Mouse (Mus musculus): ENCODE results near the gene Actr5.

Gene Actr5

GRCm38 (mm10) chr2:158624718-158625222 is at the start of gene Actr5:
Gene Actr5 (plus strand): TSS chr2:158624888.
- in situ Hi-C loops (cut with MboI; ENCODE audit: low sequenced_read_pairs) = no loop called here

GRCm38 (mm10) chr2:158579979-158580378 is 44.7 kb upstream of the Actr5 start:
- in situ Hi-C loops (cut with MboI; ENCODE audit: low sequenced_read_pairs) = no loop called here

- in situ Hi-C loops (cut with MboI; ENCODE audit: low sequenced_read_pairs) = no loop called here
These were observed 39.9 kb upstream of the Actr5 start for GRCm38 (mm10) chr2:158584621-158585358.

GRCm38 (mm10) chr2:158588524-158589271 is 36.0 kb upstream of the Actr5 start:
- in situ Hi-C loops (cut with MboI; ENCODE audit: low sequenced_read_pairs) = no loop called here

GRCm38 (mm10) chr2:158590495-158590894 is 34.2 kb upstream of the Actr5 start:
- in situ Hi-C loops (cut with MboI; ENCODE audit: low sequenced_read_pairs) = no loop called here

- in situ Hi-C loops (cut with MboI; ENCODE audit: low sequenced_read_pairs) = no loop called here
These were observed 33.4 kb upstream of the Actr5 start for GRCm38 (mm10) chr2:158591286-158591685.

GRCm38 (mm10) chr2:158593371-158593770 is 31.3 kb upstream of the Actr5 start:
- in situ Hi-C loops (cut with MboI; ENCODE audit: low sequenced_read_pairs) = no loop called here

GRCm38 (mm10) chr2:158595103-158595502 is 29.6 kb upstream of the Actr5 start:
- in situ Hi-C loops (cut with MboI; ENCODE audit: low sequenced_read_pairs) = no loop called here

GRCm38 (mm10) chr2:158595577-158595976 is 29.1 kb upstream of the Actr5 start:
- in situ Hi-C loops (cut with MboI; ENCODE audit: low sequenced_read_pairs) = no loop called here

- in situ Hi-C loops (cut with MboI; ENCODE audit: low sequenced_read_pairs) = no loop called here
These were observed 27.9 kb upstream of the Actr5 start for GRCm38 (mm10) chr2:158596803-158597202.

- in situ Hi-C loops (cut with MboI; ENCODE audit: low sequenced_read_pairs) = no loop called here
These were observed 24.2 kb upstream of the Actr5 start for GRCm38 (mm10) chr2:158600517-158600916.

- in situ Hi-C loops (cut with MboI; ENCODE audit: low sequenced_read_pairs) = no loop called here
These were observed 23.4 kb upstream of the Actr5 start for GRCm38 (mm10) chr2:158601326-158601725.

GRCm38 (mm10) chr2:158602663-158603062 is 22.0 kb upstream of the Actr5 start:
- in situ Hi-C loops (cut with MboI; ENCODE audit: low sequenced_read_pairs) = no loop called here

- in situ Hi-C loops (cut with MboI; ENCODE audit: low sequenced_read_pairs) = no loop called here
These were observed 18.1 kb upstream of the Actr5 start for GRCm38 (mm10) chr2:158606511-158606964.

- in situ Hi-C loops (cut with MboI; ENCODE audit: low sequenced_read_pairs) = no loop called here
These were observed 15.0 kb upstream of the Actr5 start for GRCm38 (mm10) chr2:158609681-158610080.

- in situ Hi-C loops (cut with MboI; ENCODE audit: low sequenced_read_pairs) = no loop called here
These were observed 14.0 kb upstream of the Actr5 start, which contains the start of gene Slc32a1 for GRCm38 (mm10) chr2:158610488-158611325. Gene Slc32a1 (plus strand): TSS chr2:158610767.

GRCm38 (mm10) chr2:158611326-158611719 is 13.4 kb upstream of the Actr5 start:
- in situ Hi-C loops (cut with MboI; ENCODE audit: low sequenced_read_pairs) = no loop called here

- in situ Hi-C loops (cut with MboI; ENCODE audit: low sequenced_read_pairs) = no loop called here
These were observed 12.7 kb upstream of the Actr5 start for GRCm38 (mm10) chr2:158611726-158612670.

GRCm38 (mm10) chr2:158612671-158613250 is 11.9 kb upstream of the Actr5 start:
- in situ Hi-C loops (cut with MboI; ENCODE audit: low sequenced_read_pairs) = no loop called here

Measured in CH12F3 (cell line).